Mouse (Mus musculus): ENCODE results near the gene C9. TPM values are rescaled to one million over a fixed set of nuclear protein-coding genes. Genes with fewer than 3 reads are reported as not detected.

C9 gene
- polyA plus RNA-seq (2016; fragmentation: Nextera tagmentation; extraction: Ambion mirVana) = not detected in 2 replicates

- Histone ChIP-seq H3K36me3 (no peaks in the 10 kb centered on the region), H3K9ac (no peak within 1 kb of the TSS), H3K27me3 (replicated peaks) (no peaks in the 10 kb centered on the region), H3K4me1 (no peaks in the 10 kb centered on the region), H3K27ac (no peak within 1 kb of the TSS), H3K4me3 (no peak within 1 kb of the TSS), H3K4me2 (replicated peaks) (no peak within 1 kb of the TSS), H3K9me3 (no peaks in the 10 kb centered on the region)
- ATAC-seq (ENCODE audit: low FRiP score, low read depth) = no peak
- WGBS = 77% methylated on average over 2 of the region's 2 CpGs
Measured at GRCm38 (mm10) chr15:6445135-6445534, at the start of gene C9. Gene C9, plus strand, starts transcription at chr15:6445327.

- Histone ChIP-seq H3K4me3 (no peak overlapping the region), H3K27ac (no peak overlapping the region), H3K36me3 (no peaks in the 10 kb centered on the region), H3K4me2 (replicated peaks) (no peak overlapping the region), H3K9ac (no peak overlapping the region), H3K27me3 (replicated peaks) (no peaks in the 10 kb centered on the region), H3K9me3 (no peaks in the 10 kb centered on the region), H3K4me1 (no peaks in the 10 kb centered on the region)
- 91% methylated on average over 4 of the region's 4 CpGs for WGBS
- ATAC-seq (ENCODE audit: low FRiP score, low read depth) = no peak
Measured at GRCm38 (mm10) chr15:6398211-6398610, 46.9 kb upstream of the C9 start.

- Histone ChIP-seq H3K4me2 (replicated peaks) (no peak overlapping the region), H3K27ac (no peak overlapping the region), H3K9ac (no peak overlapping the region), H3K36me3 (no peaks in the 10 kb centered on the region), H3K9me3 (no peaks in the 10 kb centered on the region), H3K4me3 (no peak overlapping the region), H3K27me3 (replicated peaks) (no peaks in the 10 kb centered on the region), H3K4me1 (no peaks in the 10 kb centered on the region)
- no peak for ATAC-seq (ENCODE audit: low FRiP score, low read depth)
- 90% methylated on average over 6 of the region's 6 CpGs for WGBS
Measured at GRCm38 (mm10) chr15:6398881-6399280, 46.2 kb upstream of the C9 start.

GRCm38 (mm10) chr15:6400115-6400514 lies 45.0 kb upstream of the C9 start:
- Histone ChIP-seq H3K36me3 (no peaks in the 10 kb centered on the region), H3K9me3 (no peaks in the 10 kb centered on the region), H3K4me2 (replicated peaks) (no peak overlapping the region), H3K9ac (no peak overlapping the region), H3K4me1 (no peaks in the 10 kb centered on the region), H3K4me3 (no peak overlapping the region), H3K27me3 (replicated peaks) (no peaks in the 10 kb centered on the region), H3K27ac (no peak overlapping the region)
- no peak for ATAC-seq (ENCODE audit: low FRiP score, low read depth)
- WGBS = 83% methylated on average over 8 of the region's 8 CpGs

- H3K4me2 ChIP-seq (replicated peaks) = no peak overlapping the region
- no peak overlapping the region for H3K4me3 ChIP-seq
- H3K36me3 ChIP-seq = no peaks in the 10 kb centered on the region
- H3K4me1 ChIP-seq = no peaks in the 10 kb centered on the region
- H3K9ac ChIP-seq = no peak overlapping the region
- WGBS = 75% methylated on average over 2 of the region's 2 CpGs
- ATAC-seq (ENCODE audit: low FRiP score, low read depth) = no peak
- H3K9me3 ChIP-seq = no peaks in the 10 kb centered on the region
- H3K27ac ChIP-seq = no peak overlapping the region
- H3K27me3 ChIP-seq (replicated peaks) = no peaks in the 10 kb centered on the region
Measured at GRCm38 (mm10) chr15:6402433-6402832, 42.7 kb upstream of the C9 start.

- Histone ChIP-seq H3K9me3 (no peaks in the 10 kb centered on the region), H3K27ac (no peak overlapping the region), H3K4me1 (no peaks in the 10 kb centered on the region), H3K4me3 (no peak overlapping the region), H3K27me3 (replicated peaks) (no peaks in the 10 kb centered on the region), H3K4me2 (replicated peaks) (no peak overlapping the region), H3K9ac (no peak overlapping the region), H3K36me3 (no peaks in the 10 kb centered on the region)
- 82% methylated on average over 5 of the region's 5 CpGs for WGBS
- ATAC-seq (ENCODE audit: low FRiP score, low read depth) = no peak
Measured at GRCm38 (mm10) chr15:6404172-6404571, 41.0 kb upstream of the C9 start.

GRCm38 (mm10) chr15:6406771-6407170 lies 38.4 kb upstream of the C9 start:
- no peak overlapping the region for H3K4me3 ChIP-seq
- no peak overlapping the region for H3K4me2 ChIP-seq (replicated peaks)
- ATAC-seq (ENCODE audit: low FRiP score, low read depth) = no peak
- no peaks in the 10 kb centered on the region for H3K9me3 ChIP-seq
- no peak overlapping the region for H3K27ac ChIP-seq
- no peaks in the 10 kb centered on the region for H3K27me3 ChIP-seq (replicated peaks)
- H3K9ac ChIP-seq = no peak overlapping the region
- WGBS = 85% methylated on average over 6 of the region's 6 CpGs
- H3K36me3 ChIP-seq = no peaks in the 10 kb centered on the region
- no peaks in the 10 kb centered on the region for H3K4me1 ChIP-seq

- Histone ChIP-seq H3K36me3 (no peaks in the 10 kb centered on the region), H3K27me3 (replicated peaks) (no peaks in the 10 kb centered on the region), H3K4me3 (no peak overlapping the region), H3K9me3 (no peaks in the 10 kb centered on the region), H3K9ac (no peak overlapping the region), H3K27ac (no peak overlapping the region), H3K4me1 (no peaks in the 10 kb centered on the region), H3K4me2 (replicated peaks) (no peak overlapping the region)
- WGBS = 87% methylated on average over 8 of the region's 8 CpGs
- ATAC-seq (ENCODE audit: low FRiP score, low read depth) = no peak
Measured at GRCm38 (mm10) chr15:6409031-6409430, 36.1 kb upstream of the C9 start.

GRCm38 (mm10) chr15:6410161-6410560 lies 35.0 kb upstream of the C9 start:
- no peaks in the 10 kb centered on the region for H3K36me3 ChIP-seq
- H3K27ac ChIP-seq = no peak overlapping the region
- 95% methylated on average over 3 of the region's 3 CpGs for WGBS
- no peaks in the 10 kb centered on the region for H3K4me1 ChIP-seq
- no peaks in the 10 kb centered on the region for H3K27me3 ChIP-seq (replicated peaks)
- H3K9me3 ChIP-seq = no peaks in the 10 kb centered on the region
- no peak for ATAC-seq (ENCODE audit: low FRiP score, low read depth)
- H3K9ac ChIP-seq = no peak overlapping the region
- no peak overlapping the region for H3K4me2 ChIP-seq (replicated peaks)
- H3K4me3 ChIP-seq = no peak overlapping the region

GRCm38 (mm10) chr15:6411334-6411733 lies 33.8 kb upstream of the C9 start:
- 91% methylated on average over 6 of the region's 6 CpGs for WGBS
- no peak overlapping the region for H3K4me3 ChIP-seq
- no peak overlapping the region for H3K4me2 ChIP-seq (replicated peaks)
- no peak for ATAC-seq (ENCODE audit: low FRiP score, low read depth)
- no peaks in the 10 kb centered on the region for H3K4me1 ChIP-seq
- no peak overlapping the region for H3K27ac ChIP-seq
- no peak overlapping the region for H3K9ac ChIP-seq
- no peaks in the 10 kb centered on the region for H3K36me3 ChIP-seq
- no peaks in the 10 kb centered on the region for H3K9me3 ChIP-seq
- H3K27me3 ChIP-seq (replicated peaks) = no peaks in the 10 kb centered on the region

GRCm38 (mm10) chr15:6415317-6415716 lies 29.8 kb upstream of the C9 start:
- Histone ChIP-seq H3K36me3 (no peaks in the 10 kb centered on the region), H3K9me3 (no peaks in the 10 kb centered on the region), H3K9ac (no peak overlapping the region), H3K4me3 (no peak overlapping the region), H3K27me3 (replicated peaks) (no peaks in the 10 kb centered on the region), H3K27ac (no peak overlapping the region), H3K4me2 (replicated peaks) (no peak overlapping the region), H3K4me1 (no peaks in the 10 kb centered on the region)
- no peak for ATAC-seq (ENCODE audit: low FRiP score, low read depth)
- 94% methylated on average over 5 of the region's 5 CpGs for WGBS

- WGBS = 71% methylated on average over 7 of the region's 7 CpGs
- Histone ChIP-seq H3K27ac (no peak overlapping the region), H3K9ac (no peak overlapping the region)
Measured at GRCm38 (mm10) chr15:6431777-6432176, 13.3 kb upstream of the C9 start.

GRCm38 (mm10) chr15:6432411-6432810 lies 12.7 kb upstream of the C9 start:
- no peak overlapping the region for H3K27ac ChIP-seq

More at GRCm38 (mm10) chr15:6431777-6432176, 13.3 kb upstream of the C9 start:
- ATAC-seq (ENCODE audit: low FRiP score, low read depth) = no peak
- no peak overlapping the region for H3K4me3 ChIP-seq
- H3K4me2 ChIP-seq (replicated peaks) = no peak overlapping the region
- no peaks in the 10 kb centered on the region for H3K27me3 ChIP-seq (replicated peaks)
- H3K4me1 ChIP-seq = no peaks in the 10 kb centered on the region
- H3K36me3 ChIP-seq = no peaks in the 10 kb centered on the region
- H3K9me3 ChIP-seq = no peaks in the 10 kb centered on the region

More at GRCm38 (mm10) chr15:6432411-6432810, 12.7 kb upstream of the C9 start:
- H3K4me2 ChIP-seq (replicated peaks) = no peak overlapping the region
- no peak overlapping the region for H3K9ac ChIP-seq
- H3K36me3 ChIP-seq = no peaks in the 10 kb centered on the region
- no peaks in the 10 kb centered on the region for H3K27me3 ChIP-seq (replicated peaks)
- no peak overlapping the region for H3K4me3 ChIP-seq
- ATAC-seq (ENCODE audit: low FRiP score, low read depth) = no peak
- no peaks in the 10 kb centered on the region for H3K9me3 ChIP-seq
- H3K4me1 ChIP-seq = no peaks in the 10 kb centered on the region
- WGBS = 93% methylated on average over 7 of the region's 7 CpGs
